Mouse (Mus musculus): ENCODE measurements around the gene Btrc.

- TF ChIP-seq POLR2A (IDR thresholded peaks at IDR 0.05; ENCODE audit: borderline replicate concordance, insufficient read depth, low read length) = no peak
- no peak for TF ChIP-seq CTCF (IDR thresholded peaks at IDR 0.05; ENCODE audit: borderline replicate concordance, insufficient read depth, low read depth, low read length)
Observed at GRCm38 (mm10) chr19:45438928-45439846, 75.7 kb downstream of the Btrc start.

All from cerebellum, adult 2 months (tissue).